Mouse (Mus musculus) heart, adult 18-20 months (tissue): ENCODE data around the gene Theg. TPM values are rescaled to one million over a fixed set of nuclear protein-coding genes. Genes with fewer than 3 reads are reported as not detected.

Experiments used
- DNase-seq, 2 experiments: peaks; one replicate each; pipeline ENCODE4 v3.0.0; 2021 to 2022; ENCODE audit warnings: mixed read lengths in 1 of 2
- long read RNA-seq, 2 experiments: library from polyadenylated mRNA; stranded (forward); transcript quantifications; one replicate each; pipeline ENCODE4 v2.0.0; 2021
- total RNA-seq, 2 experiments: library from RNA; stranded (reverse); gene quantifications; 2 replicates each; pipeline ENCODE4 v1.2.3; 2021

The Theg gene
- total RNA-seq = not detected
- long read RNA-seq, experiment 1 = 0 reads
- long read RNA-seq, experiment 2 = 0 reads

- DNase-seq = no peak
Observed at GRCm38 (mm10) chr10:79587061-79587751, at the start of gene Theg. TSS of gene Theg (minus strand) at chr10:79587331.

- DNase-seq = no peak
Observed at GRCm38 (mm10) chr10:79636287-79636686, 49.2 kb upstream of the Theg start.

GRCm38 (mm10) chr10:79633006-79633777 is 46.1 kb upstream of the Theg start:
- no peak for DNase-seq

DNA sequence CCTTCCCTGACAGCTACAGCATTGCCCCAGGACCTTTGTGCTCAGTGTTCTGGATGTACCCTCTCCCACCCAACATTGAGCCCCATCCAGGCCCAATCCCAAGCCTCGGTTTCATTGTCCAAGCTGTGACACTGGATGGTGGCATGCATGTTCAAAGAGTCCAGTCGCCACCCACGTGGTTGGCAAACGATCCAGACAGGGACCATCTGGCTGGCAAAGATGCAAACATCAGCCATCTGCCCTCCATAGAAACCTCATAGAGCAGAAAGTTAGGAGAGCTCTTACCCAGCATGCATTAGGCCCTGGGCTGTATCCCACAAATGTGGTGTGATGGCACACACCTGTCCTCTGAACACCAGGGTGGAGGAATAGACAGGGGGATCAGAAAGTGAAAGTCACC is 44.3 kb upstream of the Theg start:
- DNase-seq = no peak

DNA sequence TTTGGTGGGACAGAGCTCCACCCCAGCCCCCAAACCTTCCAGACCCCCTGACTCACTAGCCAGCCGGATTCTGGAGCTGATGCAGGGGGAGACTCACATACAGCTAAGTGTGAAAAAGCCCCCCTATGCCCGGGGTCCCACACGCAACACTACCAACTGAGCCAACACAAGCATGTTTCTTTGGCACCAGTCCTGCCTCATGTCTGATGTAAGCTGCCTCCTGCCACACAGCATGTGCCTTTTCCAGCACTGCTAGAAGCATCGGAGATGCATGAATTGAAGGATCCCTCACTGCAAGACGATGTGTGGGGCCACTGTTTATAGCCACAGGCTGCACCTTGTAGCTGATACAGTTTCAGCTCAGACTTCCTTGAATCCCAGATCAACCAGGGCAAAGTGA is 41.2 kb upstream of the Theg start:
- DNase-seq = no peak

DNA sequence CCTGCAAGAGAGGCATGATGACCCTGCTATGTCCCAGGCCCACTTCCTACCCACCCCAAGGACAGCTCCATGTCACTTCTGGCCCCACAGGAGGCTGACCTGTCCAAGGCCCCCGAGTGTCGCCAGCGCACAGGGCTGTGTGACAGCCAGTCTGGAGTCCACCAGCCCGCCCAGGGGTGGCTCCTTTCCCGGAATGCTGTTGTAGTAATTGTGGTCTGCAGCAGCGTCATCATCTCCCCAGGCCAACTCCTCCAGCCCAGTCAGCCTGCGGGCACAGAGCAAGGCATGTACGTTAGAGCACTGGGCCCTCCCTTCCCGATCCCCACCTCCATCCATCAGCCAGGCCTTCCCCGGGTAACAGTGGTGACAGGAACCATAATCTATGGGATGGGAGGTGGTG is 39.0 kb upstream of the Theg start:
- DNase-seq = no peak

GRCm38 (mm10) chr10:79625398-79625797 is 38.3 kb upstream of the Theg start:
- DNase-seq = no peak

DNA sequence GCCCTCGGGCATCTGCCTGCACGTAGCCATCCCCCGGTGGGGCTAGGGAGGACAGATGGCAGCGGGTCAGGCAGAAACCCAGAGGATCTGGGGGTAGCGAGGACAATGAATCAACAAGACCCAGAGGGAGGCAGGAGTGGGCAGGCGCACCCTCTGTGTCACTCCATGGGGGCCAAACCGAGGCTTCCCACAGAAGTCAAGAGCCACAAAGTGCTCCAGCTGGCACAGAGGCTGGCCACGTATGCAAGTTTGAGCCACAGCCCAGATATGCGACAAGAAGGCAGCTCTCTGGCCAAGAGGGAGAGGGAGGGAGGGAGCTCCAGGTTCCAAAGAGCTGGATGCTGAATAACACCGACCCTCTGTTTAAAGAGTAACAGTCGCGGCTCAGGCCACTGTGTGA is 36.8 kb upstream of the Theg start:
- DNase-seq = peak; percentile 54 to 68

GRCm38 (mm10) chr10:79616376-79616775 is 29.2 kb upstream of the Theg start:
- DNase-seq = no peak

DNA sequence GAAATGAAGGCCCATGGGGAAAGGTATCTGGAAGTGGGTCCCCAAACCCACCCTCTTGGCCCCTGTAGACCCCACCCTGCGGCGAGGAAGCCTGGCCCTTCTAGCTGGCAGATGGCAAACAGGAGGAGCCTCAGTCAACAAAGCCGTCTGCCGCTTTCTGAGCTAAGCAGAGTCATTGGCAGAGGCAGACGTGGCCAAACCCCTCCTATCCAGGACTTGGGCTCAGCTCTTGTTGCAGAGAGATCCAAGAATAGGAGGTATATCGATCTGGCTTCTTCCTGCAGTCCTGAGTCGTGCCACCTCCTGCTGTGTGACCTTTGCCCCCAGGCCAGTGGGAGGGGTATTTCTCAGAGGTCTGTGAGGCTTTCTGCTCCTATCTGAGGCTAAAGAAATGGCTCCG is 28.7 kb upstream of the Theg start:
- no peak for DNase-seq

- no peak for DNase-seq
Observed at GRCm38 (mm10) chr10:79614305-79614643, 27.1 kb upstream of the Theg start.

DNA sequence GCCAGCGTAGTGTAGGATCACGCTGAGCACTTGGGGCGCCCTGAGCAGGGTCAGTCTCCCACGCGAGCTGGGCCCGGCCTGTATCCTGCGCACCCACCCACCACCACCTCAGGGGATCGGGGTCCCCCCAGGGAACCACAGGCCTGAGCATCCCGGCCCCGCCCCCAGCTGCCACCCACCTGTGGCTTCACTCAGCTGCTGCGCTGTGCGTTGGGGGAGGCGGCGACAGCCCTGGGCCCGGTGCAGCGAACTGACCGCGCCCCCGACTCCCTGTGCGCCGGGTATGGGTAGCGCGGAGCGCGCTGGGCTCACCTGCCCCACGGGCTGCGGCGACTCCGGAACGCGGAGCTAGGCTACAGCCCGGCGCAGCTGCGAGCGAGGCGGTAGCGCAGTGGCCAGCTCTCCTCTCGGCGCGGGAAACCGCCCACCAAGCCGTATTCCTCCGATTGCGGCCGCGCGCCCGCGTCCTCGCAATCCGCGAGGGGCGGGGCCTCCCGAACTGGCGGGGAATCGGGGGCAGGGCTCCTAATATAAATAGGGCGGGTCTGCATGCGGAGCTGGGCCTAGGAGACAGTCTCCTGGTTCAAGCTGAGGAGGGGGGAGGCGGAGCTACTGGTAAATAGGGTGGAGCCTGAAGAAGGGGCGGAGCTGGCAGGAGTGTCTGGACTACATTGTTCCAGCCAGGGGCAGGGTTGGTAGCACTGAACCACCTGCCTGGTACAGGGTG is 26.6 kb upstream of the Theg start, which contains the start of gene C2cd4c:
Gene C2cd4c, minus strand, starts transcription at position 448 of the 727 bp plus-strand sequence.
- peak; percentile 34 to 36 for DNase-seq

- no peak for DNase-seq
Observed at GRCm38 (mm10) chr10:79612192-79613135, 25.3 kb upstream of the Theg start.

GRCm38 (mm10) chr10:79611296-79611695 is 24.2 kb upstream of the Theg start:
- no peak for DNase-seq

DNA sequence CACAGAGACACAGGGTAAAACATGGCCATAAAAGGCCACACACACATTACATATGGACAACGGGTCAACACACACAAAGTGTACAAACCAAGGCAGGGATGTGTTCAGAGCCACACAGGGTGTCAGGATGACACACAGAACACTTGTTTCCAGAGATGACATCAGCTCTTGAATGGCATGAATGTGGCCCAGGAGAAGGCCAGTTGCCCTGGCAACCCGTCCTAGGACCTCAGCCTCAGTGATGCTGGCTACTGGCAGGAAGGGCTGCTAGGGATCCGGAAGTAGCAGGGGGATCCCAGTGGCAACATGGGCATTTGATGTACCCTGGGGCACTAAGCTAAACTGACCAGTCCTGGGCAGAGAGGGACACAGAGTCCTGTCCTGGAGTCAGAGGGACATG is 22.1 kb upstream of the Theg start:
- no peak for DNase-seq

DNA sequence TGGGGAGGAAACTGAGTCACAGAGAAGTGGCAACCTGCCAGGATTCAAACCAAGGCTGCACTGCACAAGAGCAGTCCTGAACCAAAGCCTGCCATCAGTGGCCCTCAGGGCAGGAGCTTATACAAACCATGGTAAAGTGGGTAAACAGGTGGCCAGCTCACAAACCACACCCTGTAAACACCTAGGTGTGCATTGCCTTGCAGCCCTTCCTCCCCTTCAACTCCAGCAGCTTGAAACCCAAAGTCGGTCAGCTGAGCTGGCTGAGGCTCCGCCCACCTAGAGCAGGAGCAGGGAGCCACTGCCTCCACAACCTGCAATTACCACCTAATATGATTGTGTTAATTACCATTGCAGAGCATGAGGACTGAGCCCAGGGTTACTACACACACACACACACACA is 20.8 kb upstream of the Theg start:
- no peak for DNase-seq

DNA sequence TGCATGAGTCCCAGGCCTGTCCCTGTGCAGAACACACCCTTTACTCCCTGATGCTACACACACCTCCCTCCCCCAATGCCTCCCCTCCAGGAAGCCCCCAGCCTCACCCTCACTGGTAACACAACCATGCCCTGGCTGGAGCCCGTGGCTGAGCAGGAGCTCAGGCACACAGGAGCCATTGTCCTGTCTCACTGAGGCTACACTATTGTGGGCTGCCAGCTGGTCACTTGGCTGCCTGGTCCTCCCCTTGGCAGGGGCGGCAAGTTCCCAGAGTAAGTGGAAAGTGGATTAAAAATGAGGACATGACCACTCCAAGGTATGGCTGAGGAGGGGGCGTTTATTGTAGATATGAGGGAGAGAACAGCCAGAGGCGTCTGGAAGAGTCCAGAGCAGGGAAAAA is 19.4 kb upstream of the Theg start:
- DNase-seq = no peak

DNA sequence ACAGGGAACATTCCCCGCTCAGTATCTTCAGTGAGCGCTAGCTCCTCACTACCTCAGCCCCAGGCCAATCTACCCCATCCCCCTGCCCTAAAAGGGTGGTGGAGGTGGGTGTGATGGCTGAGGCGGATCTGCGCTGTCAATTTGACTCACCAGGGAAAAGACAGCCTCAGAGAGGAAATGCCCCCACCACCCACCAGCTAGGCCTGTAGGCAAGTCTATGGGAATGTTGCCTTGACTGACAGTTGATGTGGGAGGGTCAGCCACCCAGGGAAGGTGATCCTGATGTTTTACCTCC is 10.8 kb upstream of the Theg start:
- no peak for DNase-seq

GRCm38 (mm10) chr10:79597051-79597935 is 10.2 kb upstream of the Theg start:
- no peak for DNase-seq

DNA sequence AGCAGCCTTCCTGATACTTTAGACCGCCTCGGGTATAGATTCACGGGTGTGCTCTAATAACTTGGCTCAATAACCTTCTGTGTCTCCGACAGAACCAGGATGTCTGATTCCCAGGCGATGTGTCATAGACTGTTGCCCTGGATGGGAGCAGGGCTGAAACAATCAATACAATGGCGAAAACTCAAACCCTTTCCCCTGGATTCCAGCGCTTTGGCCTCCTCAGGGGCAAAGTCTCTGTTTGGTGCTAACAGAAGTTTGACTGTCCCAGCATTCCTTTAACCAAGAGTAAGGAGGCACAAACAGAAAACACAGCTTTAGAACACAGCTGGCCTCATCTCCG is 8.4 kb upstream of the Theg start:
- DNase-seq = no peak

DNA sequence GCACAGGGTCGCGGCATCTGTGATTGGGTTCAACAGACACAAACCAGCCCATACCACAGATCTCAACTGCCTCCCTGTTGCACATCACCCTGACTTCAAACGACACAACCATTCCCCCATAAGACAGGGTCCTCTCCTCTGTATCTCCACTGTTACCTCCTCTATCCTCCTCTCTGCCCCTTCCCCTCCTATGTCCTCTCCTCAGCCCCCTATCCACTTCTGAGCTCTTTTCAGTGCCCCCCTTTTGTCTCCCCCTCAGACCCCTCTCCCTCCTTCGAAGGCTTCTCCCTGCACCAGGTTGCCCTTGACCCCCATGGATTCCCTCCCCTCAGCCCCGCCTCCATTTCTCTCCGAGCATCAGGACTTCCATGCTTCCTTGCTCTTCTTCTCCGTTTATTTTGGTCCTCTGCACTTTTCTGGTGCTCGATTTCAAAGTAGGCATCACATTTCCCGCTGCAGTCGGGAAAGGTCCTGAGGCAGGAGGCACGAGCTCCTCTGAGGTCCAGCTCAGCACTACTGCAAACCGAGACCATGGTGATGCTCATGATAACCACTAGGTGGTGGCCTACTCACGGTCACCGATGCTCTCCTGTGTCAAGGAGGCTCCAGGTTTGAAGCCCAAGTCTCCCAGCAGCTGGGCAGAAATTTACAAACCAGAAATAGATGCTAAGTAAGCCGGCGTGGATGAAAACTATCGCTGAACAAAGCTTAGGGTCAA is 7.9 kb upstream of the Theg start:
- peak; percentile 37 to 68 for DNase-seq
